Mouse (Mus musculus): ENCODE results near the gene Gm2696.
"Not testable (repeated sequence)": the region's sequence is repeated elsewhere in the genome, so short reads cannot be mapped to it uniquely, and the experiment has no call there.

DNA sequence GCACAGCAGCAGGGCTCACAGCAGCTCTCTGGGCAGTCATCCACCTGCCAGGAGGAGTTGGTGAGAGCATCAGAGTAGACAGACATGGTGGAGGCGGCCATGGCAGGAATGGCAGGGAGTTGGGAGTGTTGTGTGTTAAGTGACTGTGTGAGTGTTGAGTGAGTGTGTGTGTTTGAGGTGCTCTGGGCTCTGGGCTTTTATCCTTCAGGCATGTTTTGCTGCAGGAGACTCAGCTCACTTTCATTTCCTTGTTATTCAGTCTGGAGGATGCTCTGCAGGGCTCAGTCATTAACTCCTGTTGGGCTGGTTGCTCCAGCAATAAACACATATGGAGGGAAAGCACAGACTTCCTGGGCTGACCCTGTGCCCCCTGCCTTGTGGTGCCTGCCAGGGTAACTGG lies 32.0 kb upstream of the Gm2696 start, which contains the start of gene Gm3250:
- TF ChIP-seq CTCF (conservative IDR thresholded peaks at IDR 0.05 in 1 of 2, IDR thresholded peaks at IDR 0.05 in 1 of 2; ENCODE audit: low read depth in 2 of 2, low read length in 2 of 2); NELFE (IDR thresholded peaks at IDR 0.05; ENCODE audit: low read depth, low read length); POLR2A (IDR thresholded peaks at IDR 0.05; ENCODE audit: low read depth, low read length); USF2 (conservative IDR thresholded peaks at IDR 0.05; ENCODE audit: low read depth, low read length); ZMIZ1 (IDR thresholded peaks at IDR 0.05; ENCODE audit: low read depth, low read length); HCFC1 (IDR thresholded peaks at IDR 0.05; ENCODE audit: low read depth, low read length): not testable (repeated sequence)
